Mouse (Mus musculus) ES-Bruce4 (cell line): ENCODE measurements at regions not wholly inside any gene's neighbourhood (a gene's known extent, or its start where the extent isn't known, plus 50 kb on each side); places are given as distances from the start of the nearest gene placed in this dataset.

Experiments
- H3K27ac ChIP-seq: 2 replicates; pipeline ENCODE4 v1.5.1; 2012; ENCODE audit warnings: low read length, inconsistent platforms; ENCODE audit not compliant: insufficient read depth
- H3K27me3 ChIP-seq: 2 replicates; pipeline ENCODE4 v1.6.1; 2012; ENCODE audit warnings: mild to moderate bottlenecking, low read length, inconsistent platforms; ENCODE audit not compliant: control insufficient read depth, poor library complexity, insufficient read depth, severe bottlenecking
- H3K36me3 ChIP-seq: 2 replicates; pipeline ENCODE4 v1.6.1; 2012; ENCODE audit warnings: inconsistent platforms, mild to moderate bottlenecking, low read length, moderate library complexity; ENCODE audit not compliant: control insufficient read depth, poor library complexity, insufficient read depth, severe bottlenecking
- H3K4me1 ChIP-seq: one replicate; pipeline ENCODE4 v1.8.1; 2011; ENCODE audit warnings: low read length; ENCODE audit not compliant: control insufficient read depth, insufficient read depth
- H3K4me3 ChIP-seq: 2 replicates; pipeline ENCODE4 v1.5.1; 2011; ENCODE audit warnings: low read depth, mild to moderate bottlenecking, low read length
- H3K9ac ChIP-seq: 2 replicates; pipeline ENCODE4 v1.6.1; 2012; ENCODE audit warnings: low read depth, mild to moderate bottlenecking, inconsistent platforms; ENCODE audit not compliant: poor library complexity, severe bottlenecking
- H3K9me3 ChIP-seq: replicated peaks from 2 replicates; pipeline ENCODE4 v1.6.1; 2012; ENCODE audit warnings: mild to moderate bottlenecking, low read length, inconsistent platforms; ENCODE audit not compliant: control insufficient read depth, poor library complexity, insufficient read depth, severe bottlenecking
- CTCF ChIP-seq: IDR thresholded peaks from one replicate; pipeline ENCODE4 v1.8.1; 2011; ENCODE audit warnings: low read depth, low read length
- EP300 ChIP-seq: IDR thresholded peaks from 2 replicates; pipeline ENCODE4 v1.6.1; 2011; ENCODE audit warnings: low read depth, low read length; ENCODE audit not compliant: insufficient read depth
- POLR2A ChIP-seq: IDR thresholded peaks from one replicate; pipeline ENCODE4 v1.8.1; 2011; ENCODE audit warnings: low read length; ENCODE audit not compliant: insufficient read depth

GRCm38 (mm10) chr1:71807586-71807985 is 154.6 kb upstream of the Fn1 start:
- Histone ChIP-seq H3K4me1 (no peaks in the 10 kb centered on the region), H3K4me3 (no peak overlapping the region), H3K36me3 (no peaks in the 10 kb centered on the region), H3K9me3 (no peaks in the 10 kb centered on the region), H3K27me3 (no peaks in the 10 kb centered on the region), H3K9ac (no peak overlapping the region), H3K27ac (no peak overlapping the region)
- TF ChIP-seq CTCF, result no peak
- no peak for TF ChIP-seq POLR2A
- no peak for TF ChIP-seq EP300

DNA sequence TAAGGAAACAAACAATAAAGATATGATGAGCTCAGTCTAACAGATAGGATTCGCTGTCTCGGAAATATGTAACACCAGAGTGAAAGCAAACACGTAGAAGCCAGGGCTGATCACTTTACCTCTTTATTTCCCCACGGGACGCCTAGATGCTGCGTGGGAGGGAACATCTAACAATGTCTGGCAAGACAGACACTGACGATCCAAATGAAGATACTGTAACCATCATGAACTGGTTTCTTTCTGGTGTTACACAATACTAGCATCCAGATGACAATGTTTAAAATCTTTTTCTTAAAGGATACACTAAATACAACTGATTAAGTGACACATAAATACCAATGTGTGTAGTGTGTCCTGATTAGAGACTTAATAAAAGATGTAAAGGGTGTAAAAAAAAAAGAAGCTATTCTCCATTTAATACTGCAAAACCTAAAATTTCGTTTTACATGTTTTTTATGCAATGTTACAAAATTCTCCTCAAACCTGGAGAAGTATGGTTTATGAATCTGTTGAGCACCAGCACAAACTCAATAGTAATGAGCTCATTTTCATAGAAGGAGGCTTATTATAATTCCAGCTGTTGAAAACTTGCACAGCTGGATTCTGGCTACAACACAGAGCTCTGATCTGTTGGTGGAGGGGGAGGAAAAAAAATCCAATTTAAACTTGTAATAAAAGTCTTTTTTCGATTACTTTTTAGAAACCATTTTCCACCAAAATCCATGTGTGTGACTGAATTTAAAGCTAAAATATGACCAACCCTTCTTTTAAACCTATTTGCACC is 148.5 kb upstream of the Fn1 start:
- Histone ChIP-seq H3K4me1 (no peaks in the 10 kb centered on the region), H3K9ac (no peak overlapping the region), H3K36me3 (no peaks in the 10 kb centered on the region), H3K4me3 (no peak overlapping the region), H3K27me3 (no peaks in the 10 kb centered on the region), H3K9me3 (no peaks in the 10 kb centered on the region), H3K27ac (no peak overlapping the region)
- no peak for TF ChIP-seq CTCF
- no peak for TF ChIP-seq EP300
- TF ChIP-seq POLR2A, result no peak

DNA sequence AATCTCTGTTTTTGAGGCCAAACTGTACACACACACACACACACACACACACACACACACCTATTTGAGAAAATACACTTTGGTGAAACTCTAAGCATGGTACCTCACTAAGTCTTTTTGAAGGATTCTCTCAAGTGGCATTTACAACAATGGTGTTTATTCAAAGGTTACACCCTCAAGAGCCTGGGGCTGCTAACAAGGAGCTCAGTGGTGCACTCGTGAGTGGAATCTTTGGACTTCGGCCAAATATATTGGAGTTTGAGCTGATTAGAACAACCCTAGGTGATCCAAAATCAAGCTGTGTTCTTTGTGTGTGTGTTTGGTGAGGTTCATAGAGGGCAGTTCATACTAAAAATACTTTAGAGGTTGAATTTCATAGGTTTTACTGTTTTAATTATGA is 147.6 kb upstream of the Fn1 start:
- Histone ChIP-seq H3K9me3 (no peaks in the 10 kb centered on the region), H3K27ac (no peak overlapping the region), H3K9ac (no peak overlapping the region), H3K36me3 (no peaks in the 10 kb centered on the region), H3K4me1 (no peaks in the 10 kb centered on the region), H3K4me3 (no peak overlapping the region), H3K27me3 (no peaks in the 10 kb centered on the region)
- TF ChIP-seq POLR2A, result no peak
- no peak for TF ChIP-seq CTCF
- no peak for TF ChIP-seq EP300

GRCm38 (mm10) chr1:71798636-71799035 is 145.6 kb upstream of the Fn1 start:
- Histone ChIP-seq H3K27me3 (no peaks in the 10 kb centered on the region), H3K4me1 (no peaks in the 10 kb centered on the region), H3K4me3 (no peak overlapping the region), H3K9ac (no peak overlapping the region), H3K9me3 (no peaks in the 10 kb centered on the region), H3K36me3 (no peaks in the 10 kb centered on the region), H3K27ac (no peak overlapping the region)
- TF ChIP-seq POLR2A (no peak), CTCF (no peak), EP300 (no peak)

DNA sequence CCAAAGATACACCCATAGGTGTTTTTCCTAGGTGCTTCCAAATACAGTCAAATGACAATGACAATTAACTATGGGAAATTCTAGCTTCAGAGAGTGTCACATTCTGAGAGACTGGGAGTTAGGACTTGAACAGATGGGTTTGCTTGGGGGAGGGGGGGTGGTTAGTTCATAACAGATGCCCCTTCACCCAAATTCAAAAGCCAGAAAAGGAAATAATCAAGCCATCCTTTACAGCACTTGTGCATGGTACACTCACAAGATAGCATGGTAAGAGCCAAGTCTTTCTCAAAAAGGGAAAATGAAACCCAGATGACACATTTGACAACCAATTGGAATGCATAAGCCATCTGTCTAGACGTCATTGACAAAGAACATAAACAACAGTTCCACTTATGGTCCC is 135.4 kb upstream of the Fn1 start:
- no peak for TF ChIP-seq EP300
- no peak for TF ChIP-seq POLR2A
- TF ChIP-seq CTCF, result no peak
- Histone ChIP-seq H3K9ac (no peak overlapping the region), H3K4me3 (no peak overlapping the region), H3K27me3 (no peaks in the 10 kb centered on the region), H3K9me3 (no peaks in the 10 kb centered on the region), H3K4me1 (no peaks in the 10 kb centered on the region), H3K27ac (no peak overlapping the region), H3K36me3 (no peaks in the 10 kb centered on the region)

GRCm38 (mm10) chr1:71784880-71785279 is 131.9 kb upstream of the Fn1 start:
- Histone ChIP-seq H3K36me3 (no peaks in the 10 kb centered on the region), H3K27ac (no peak overlapping the region), H3K4me3 (no peak overlapping the region), H3K9ac (no peak overlapping the region), H3K4me1 (no peaks in the 10 kb centered on the region), H3K27me3 (no peaks in the 10 kb centered on the region), H3K9me3 (no peaks in the 10 kb centered on the region)
- TF ChIP-seq EP300 (no peak), POLR2A (no peak)
